In genomic region chr6:60829282-60829891, GRCm38 (mm10) we compare ENCODE assay signal across 8 mouse cellular contexts. TPM values are rescaled to one million over a fixed set of nuclear protein-coding genes. Genes with fewer than 3 reads are reported as not detected.
DNase-seq lines count a peak whose midpoint lies in the region; ATAC-seq lines count a peak whose summit lies in the region.

Gene Snca, minus strand, starts transcription at chr6:60829855.

- peak within 1 kb of the TSS; percentile 88 for H3K4me2 ChIP-seq in embryonic facial prominence, embryonic 12.5 days (replicated peaks)

- 3% methylated on average over 14 of the region's 14 CpGs for WGBS in embryonic facial prominence, embryonic 12.5 days
- 2% methylated on average over 14 of the region's 14 CpGs for WGBS in midbrain, embryonic 10.5 days

- peaks cover 4% of the 10 kb centered on the region; the same call in 1 of the 2 replicates for H3K27me3 ChIP-seq in embryonic facial prominence, embryonic 12.5 days
- H3K27me3 ChIP-seq in midbrain, embryonic 10.5 days (ENCODE audit: low read depth, poor library complexity, severe bottlenecking): peaks cover 11% of the 10 kb centered on the region

- intact Hi-C loops in heart, postnatal 36 days (cut with DNase I): no loop called here

- H3K9me3 ChIP-seq in embryonic facial prominence, embryonic 12.5 days: no peaks in the 10 kb centered on the region
- no peaks in the 10 kb centered on the region for H3K9me3 ChIP-seq in midbrain, embryonic 10.5 days (replicated peaks)

- H3K4me3 ChIP-seq in embryonic facial prominence, embryonic 12.5 days: peak within 1 kb of the TSS; percentile 43
- H3K4me3 ChIP-seq in midbrain, embryonic 10.5 days: peak within 1 kb of the TSS; percentile 64

- H3K4me1 ChIP-seq in embryonic facial prominence, embryonic 12.5 days: 0 out of 2 replicates have a peak, but pooled peaks cover 4% of the 10 kb centered on the region
- H3K4me1 ChIP-seq in midbrain, embryonic 10.5 days: peaks cover 16% of the 10 kb centered on the region

- peak; percentile 2 for DNase-seq in ovary, postnatal 36 days (ENCODE audit: low spot score)
- DNase-seq in ovary, postnatal 10 days (ENCODE audit: low spot score): no peak
- no peak for DNase-seq in heart, postnatal 36 days
- DNase-seq in layer of hippocampus, postnatal 25 days (ENCODE audit: extremely low spot score in 1 of 2, low spot score in 1 of 2): peak in 1 of 2 experiments; percentile 11
- no peak for DNase-seq in midbrain, embryonic 10.5 days (ENCODE audit: low spot score)
- DNase-seq in thymus, postnatal 25 days: no peak
- no peak for DNase-seq in spleen, postnatal 4 days (ENCODE audit: low spot score in 2 of 2)

- ATAC-seq in embryonic facial prominence, embryonic 12.5 days (ENCODE audit: insufficient number of reproducible peaks, insufficient read depth, low FRiP score, low TSS enrichment): peak; percentile 30; the same call in 1 of the 2 replicates

- no peaks in the 10 kb centered on the region for H3K36me3 ChIP-seq in embryonic facial prominence, embryonic 12.5 days
- no peaks in the 10 kb centered on the region for H3K36me3 ChIP-seq in midbrain, embryonic 10.5 days

- H3K27ac ChIP-seq in embryonic facial prominence, embryonic 12.5 days: peak within 1 kb of the TSS; percentile 76
- peak within 1 kb of the TSS; percentile 88 for H3K27ac ChIP-seq in midbrain, embryonic 10.5 days (replicated peaks)

- H3K9ac ChIP-seq in embryonic facial prominence, embryonic 12.5 days: peak within 1 kb of the TSS; percentile 40

RNA-seq across cellular contexts. Expression of gene Snca, which starts in this region (rescaled TPM):
- 26.2 and 29.6 TPM in 2 replicates for polyA plus RNA-seq in embryonic facial prominence, embryonic 12.5 days (2016; fragmentation: Nextera tagmentation; extraction: Ambion mirVana)
- 10 to 100 TPM; 22.5 to 25.3 TPM for total RNA-seq in heart, postnatal 36 days (2021)
- 100 to 1,000 TPM; 565 to 605 TPM for total RNA-seq in layer of hippocampus, postnatal 25 days (2021)
- polyA plus RNA-seq in midbrain, embryonic 10.5 days (2016; fragmentation: Nextera tagmentation; extraction: Ambion mirVana): 16.0 and 18.5 TPM in 2 replicates

Comparison
In these comparisons a context has a peak if more than half of its experiments do, and no peak if none do; other contexts are left out.
1. RNA of gene Snca (total RNA-seq): 565 to 605 TPM in layer of hippocampus, postnatal 25 days; 22.5 to 25.3 TPM in heart, postnatal 36 days; every median in the first group is over 10 times any median in the second.